In the genomic region with DNA sequence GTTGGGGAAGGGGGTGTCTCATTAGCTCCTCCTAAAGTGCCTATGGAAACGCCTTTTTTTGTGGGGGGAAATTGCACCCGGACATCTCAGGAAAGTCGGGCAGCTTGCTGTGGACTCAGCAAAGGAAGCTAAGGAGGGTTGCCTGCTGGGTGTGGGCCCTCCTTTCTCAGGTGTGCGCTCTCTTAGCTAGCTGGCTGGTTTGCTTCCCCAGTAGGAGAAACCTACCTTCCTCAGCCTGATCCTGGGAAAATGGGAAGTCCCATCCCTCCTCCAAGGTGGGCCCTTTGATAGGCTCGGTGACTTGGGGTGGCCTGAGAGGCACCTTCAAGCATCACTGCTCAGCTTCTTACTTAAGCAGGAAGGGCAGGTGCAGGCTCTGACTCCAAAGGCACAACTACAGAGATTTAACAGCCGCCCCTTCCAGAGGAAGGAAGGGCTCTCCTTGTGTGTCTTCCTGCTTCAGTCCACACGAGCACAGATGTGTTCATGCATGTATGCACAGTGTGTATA, we compare ENCODE assay signal across 8 mouse cellular contexts. TPM values are rescaled to one million over a fixed set of nuclear protein-coding genes. Genes with fewer than 3 reads are reported as not detected.
DNase-seq lines count a peak whose midpoint lies in the region; ATAC-seq and TF ChIP-seq lines count a peak whose summit lies in the region.

No protein-coding gene starts in this region.

- WGBS in lung, postnatal 0 days = 11% methylated on average over 7 of the region's 7 CpGs
- WGBS in forebrain, postnatal 0 days = 6% methylated on average over 6 of the region's 7 CpGs
- WGBS in limb, embryonic 12.5 days = 12% methylated on average over 7 of the region's 7 CpGs
- 14% methylated on average over 7 of the region's 7 CpGs for WGBS in stomach, embryonic 15.5 days

- peak overlapping the region; percentile 60 for H3K9ac ChIP-seq in lung, postnatal 0 days (replicated peaks; ENCODE audit: low read depth)
- H3K9ac ChIP-seq in forebrain, postnatal 0 days = peak overlapping the region; percentile 81
- H3K9ac ChIP-seq in limb, embryonic 12.5 days (replicated peaks) = peak overlapping the region; percentile 79
- peak overlapping the region; percentile 78 for H3K9ac ChIP-seq in stomach, embryonic 15.5 days

- TF ChIP-seq EP300 in lung, postnatal 0 days (IDR thresholded peaks at IDR 0.05) = no peak

- intact Hi-C loops in gastrocnemius, postnatal 36 days (cut with DNase I) = no loop called here
- intact Hi-C loops in left cerebral cortex, postnatal 36 days (cut with DNase I) = loop anchor here (5.0 kb wide), 1 partner anchor 40 kb away; no protein-coding TSS in a partner anchor

- no peak for ATAC-seq in lung, postnatal 0 days
- ATAC-seq in forebrain, postnatal 0 days = no peak
- ATAC-seq in limb, embryonic 12.5 days (ENCODE audit: insufficient number of reproducible peaks, insufficient read depth, low FRiP score, low TSS enrichment, low read depth) = no peak
- no peak for ATAC-seq in stomach, embryonic 15.5 days (ENCODE audit: insufficient read depth, low FRiP score, low read depth)

- H3K4me3 ChIP-seq in lung, postnatal 0 days (ENCODE audit: low read depth, low read length) = peak overlapping the region; percentile 66
- peak overlapping the region; percentile 87 for H3K4me3 ChIP-seq in forebrain, postnatal 0 days (ENCODE audit: low read depth, low read length)
- H3K4me3 ChIP-seq in limb, embryonic 12.5 days (replicated peaks) = peak overlapping the region; percentile 84
- H3K4me3 ChIP-seq in stomach, embryonic 15.5 days (replicated peaks) = peak overlapping the region; percentile 81

- peak overlapping the region; percentile 20; the same call in 1 of the 2 replicates for H3K27ac ChIP-seq in lung, postnatal 0 days (ENCODE audit: low read length)
- peak overlapping the region; percentile 80 for H3K27ac ChIP-seq in forebrain, postnatal 0 days (ENCODE audit: low read depth, low read length)
- H3K27ac ChIP-seq in limb, embryonic 12.5 days = no peak overlapping the region
- no peak overlapping the region for H3K27ac ChIP-seq in stomach, embryonic 15.5 days

- H3K36me3 ChIP-seq in lung, postnatal 0 days (ENCODE audit: insufficient read depth, low read length) = no peaks in the 10 kb centered on the region
- no peaks in the 10 kb centered on the region for H3K36me3 ChIP-seq in forebrain, postnatal 0 days (ENCODE audit: insufficient read depth)
- no peaks in the 10 kb centered on the region; the same call in 1 of the 2 replicates for H3K36me3 ChIP-seq in limb, embryonic 12.5 days
- no peaks in the 10 kb centered on the region for H3K36me3 ChIP-seq in stomach, embryonic 15.5 days

- no peak for TF ChIP-seq CTCF in lung, postnatal 0 days (IDR thresholded peaks at IDR 0.05)
- no peak for TF ChIP-seq CTCF in forebrain, postnatal 0 days (IDR thresholded peaks at IDR 0.05; ENCODE audit: low read depth)

- H3K27me3 ChIP-seq in lung, postnatal 0 days (replicated peaks; ENCODE audit: insufficient read depth, low read length) = no peaks in the 10 kb centered on the region
- no peaks in the 10 kb centered on the region for H3K27me3 ChIP-seq in forebrain, postnatal 0 days (ENCODE audit: insufficient read depth, low read length)
- peaks cover 3% of the 10 kb centered on the region; the same call in 1 of the 2 replicates for H3K27me3 ChIP-seq in limb, embryonic 12.5 days
- H3K27me3 ChIP-seq in stomach, embryonic 15.5 days (replicated peaks) = no peaks in the 10 kb centered on the region

- H3K4me2 ChIP-seq in lung, postnatal 0 days (replicated peaks; ENCODE audit: low read depth, low read length) = peak overlapping the region; percentile 96
- peak overlapping the region; percentile 66 for H3K4me2 ChIP-seq in forebrain, postnatal 0 days (ENCODE audit: low read depth)
- H3K4me2 ChIP-seq in limb, embryonic 12.5 days = peak overlapping the region; percentile 84
- H3K4me2 ChIP-seq in stomach, embryonic 15.5 days = peak overlapping the region; percentile 93

- no peaks in the 10 kb centered on the region for H3K9me3 ChIP-seq in lung, postnatal 0 days (ENCODE audit: low read length)
- no peaks in the 10 kb centered on the region for H3K9me3 ChIP-seq in forebrain, postnatal 0 days (ENCODE audit: low read length)
- no peaks in the 10 kb centered on the region for H3K9me3 ChIP-seq in limb, embryonic 12.5 days
- no peaks in the 10 kb centered on the region for H3K9me3 ChIP-seq in stomach, embryonic 15.5 days

- DNase-seq in lung, postnatal 0 days (ENCODE audit: low spot score) = no peak
- DNase-seq in lung, adult 18-20 months = no peak
- peak; percentile 43 for DNase-seq in forebrain, postnatal 0 days
- DNase-seq in gastrocnemius, postnatal 36 days = no peak
- no peak for DNase-seq in left cerebral cortex, postnatal 36 days (ENCODE audit: low spot score in 2 of 2)
- DNase-seq in natural killer cell, adult 2 months (ENCODE audit: low spot score in 2 of 2) = no peak

- H3K4me1 ChIP-seq in lung, postnatal 0 days (ENCODE audit: insufficient read depth, low read depth, low read length) = peaks cover 9% of the 10 kb centered on the region; the same call in 1 of the 2 replicates
- H3K4me1 ChIP-seq in forebrain, postnatal 0 days (ENCODE audit: insufficient read depth) = peaks cover 27% of the 10 kb centered on the region
- peaks cover 58% of the 10 kb centered on the region for H3K4me1 ChIP-seq in limb, embryonic 12.5 days (replicated peaks)
- peaks cover 50% of the 10 kb centered on the region for H3K4me1 ChIP-seq in stomach, embryonic 15.5 days

RNA-seq across cellular contexts. Expression of gene Pde9a, which starts 0.8 kb away (rescaled TPM):
- polyA plus RNA-seq in lung, postnatal 0 days (2015; fragmentation: Nextera tagmentation; extraction: Ambion mirVana) = 44.1 and 44.2 TPM in 2 replicates
- total RNA-seq in forebrain, postnatal 0 days (2014; rRNA removed) = 40.4 and 43.9 TPM in 2 replicates
- polyA plus RNA-seq in forebrain, postnatal 0 days (2015; fragmentation: Nextera tagmentation; extraction: Ambion mirVana) = 35.5 and 43.6 TPM in 2 replicates
- 26.7 and 29.1 TPM in 2 replicates for polyA plus RNA-seq in limb, embryonic 12.5 days (2016; fragmentation: Nextera tagmentation; extraction: Ambion mirVana)
- 31.8 and 36.6 TPM in 2 replicates for polyA plus RNA-seq in stomach, embryonic 15.5 days (2015; fragmentation: Nextera tagmentation; extraction: Ambion mirVana)
- 1 to 10 TPM; 1.5 to 2.5 TPM for total RNA-seq in gastrocnemius, postnatal 36 days (2021)
- total RNA-seq in left cerebral cortex, postnatal 36 days (2021) = 10 to 100 TPM; 19.7 to 30.6 TPM

Comparison
In these comparisons a context has a peak if more than half of its experiments do, and no peak if none do; other contexts are left out.
1. H3K27ac ChIP-seq: peak in lung, postnatal 0 days (single experiment) and forebrain, postnatal 0 days (single experiment); none in limb, embryonic 12.5 days (single experiment) and stomach, embryonic 15.5 days (single experiment).
2. Peak in every context shown above with its lines, with median percentiles within 50 percentile points of each other: H3K4me2 ChIP-seq, H3K4me3 ChIP-seq and H3K9ac ChIP-seq.